Mouse (Mus musculus) lung, embryonic 16.5 days (tissue): ENCODE results near the gene Rassf2. TPM values are rescaled to one million over a fixed set of nuclear protein-coding genes. Genes with fewer than 3 reads are reported as not detected.

Experiments used
- ATAC-seq: fragments of 200-750 bp; cut with Nextera tagmentation; 2 replicates; pipeline ENCODE4 v1.8.0; 2017; ENCODE audit warnings: low read depth, mild to moderate bottlenecking, moderate library complexity
- H3K27ac ChIP-seq: fragments of 300-500 bp; sonication (generic); 2 replicates; pipeline ENCODE4 v1.5.1; 2014; ENCODE audit warnings: mild to moderate bottlenecking, control low read depth, low read length
- H3K27me3 ChIP-seq: fragments of 300-500 bp; sonication (generic); 2 replicates; pipeline ENCODE4 v1.6.1; 2014; ENCODE audit warnings: low read depth, low read length, mixed read lengths; ENCODE audit not compliant: control insufficient read depth, insufficient read depth
- H3K36me3 ChIP-seq: fragments of 300-500 bp; sonication (generic); 2 replicates; pipeline ENCODE4 v1.6.1; 2014; ENCODE audit warnings: low read length; ENCODE audit not compliant: control insufficient read depth, insufficient read depth
- H3K4me1 ChIP-seq: fragments of 300-500 bp; sonication (generic); replicated peaks from 2 replicates; pipeline ENCODE4 v1.6.1; 2014; ENCODE audit warnings: low read length, mixed read lengths; ENCODE audit not compliant: control insufficient read depth, insufficient read depth
- H3K4me2 ChIP-seq: fragments of 300-500 bp; sonication (generic); 2 replicates; pipeline ENCODE4 v1.6.1; 2014; ENCODE audit warnings: low read depth, low read length, control low read depth
- H3K4me3 ChIP-seq: fragments of 300-500 bp; sonication (generic); 2 replicates; pipeline ENCODE4 v1.5.1; 2014; ENCODE audit warnings: mild to moderate bottlenecking, low read length, control low read depth
- H3K9ac ChIP-seq: fragments of 300-500 bp; sonication (generic); 2 replicates; pipeline ENCODE4 v1.6.1; 2014; ENCODE audit warnings: low read length, control low read depth
- H3K9me3 ChIP-seq: fragments of 300-500 bp; sonication (generic); 2 replicates; pipeline ENCODE4 v1.6.1; 2016; ENCODE audit warnings: low read length; ENCODE audit not compliant: control insufficient read depth
- WGBS: fragments of 180-500 bp; shearing (Covaris S2); extraction: QIAGEN DNeasy Blood & Tissue Kit; methylation state at CpG from one replicate; pipeline ENCODE4 v1.1.7; 2014; 5-methylcytosine and 5-hydroxymethylcytosine counted together
- polyA plus RNA-seq: library from polyadenylated mRNA; unstranded; fragments of >200 nt; fragmentation: Nextera tagmentation; extraction: Ambion mirVana; gene quantifications from 2 replicates; pipeline ENCODE4 v1.2.1, GENCODE M21; 2015

The Rassf2 gene
- polyA plus RNA-seq, 1 experiment from 2014 or later, result 14.6 TPM

GRCm38 (mm10) chr2:132016034-132016433, 14.0 kb downstream of the Rassf2 start:
- H3K4me1 ChIP-seq, result 0 out of 2 replicates have a peak, but pooled peaks cover 2% of the 10 kb centered on the region

GRCm38 (mm10) chr2:132013152-132013551, 16.9 kb downstream of the Rassf2 start:
- Histone ChIP-seq H3K27ac (no peak overlapping the region), H3K9ac (no peak overlapping the region), H3K4me2 (no peak overlapping the region), H3K36me3 (no peaks in the 10 kb centered on the region), H3K9me3 (no peaks in the 10 kb centered on the region), H3K4me1 (0 out of 2 replicates have a peak, but pooled peaks cover 2% of the 10 kb centered on the region), H3K4me3 (no peak overlapping the region), H3K27me3 (no peaks in the 10 kb centered on the region)
- no peak for ATAC-seq
- 83% methylated on average over 4 of the region's 4 CpGs for WGBS

More at GRCm38 (mm10) chr2:132016034-132016433, 14.0 kb downstream of the Rassf2 start:
- Histone ChIP-seq H3K9me3 (no peaks in the 10 kb centered on the region), H3K9ac (no peak overlapping the region), H3K4me3 (no peak overlapping the region), H3K27me3 (no peaks in the 10 kb centered on the region), H3K27ac (no peak overlapping the region), H3K36me3 (no peaks in the 10 kb centered on the region), H3K4me2 (no peak overlapping the region)
- WGBS, result 87% methylated on average over 1 of the region's 1 CpGs
- ATAC-seq, result no peak

DNA sequence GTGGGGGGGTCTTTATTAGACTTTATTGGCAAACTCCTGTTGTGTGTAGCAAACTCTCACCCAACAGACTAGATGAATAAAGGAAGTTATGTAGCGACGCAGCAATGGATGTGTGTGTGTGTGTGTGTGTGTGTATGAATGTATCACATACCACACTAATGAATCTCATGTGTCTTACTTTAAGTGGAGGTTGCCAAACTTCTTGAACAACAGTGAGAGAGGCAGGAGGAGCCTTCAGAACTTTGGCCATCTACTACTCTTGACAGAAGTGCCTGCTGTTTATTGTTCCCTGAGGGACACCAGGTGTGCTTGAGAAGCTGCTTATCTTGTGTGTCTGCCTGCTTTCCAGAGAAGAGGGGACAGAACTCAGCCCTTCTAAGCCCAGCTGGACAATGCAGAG, 19.3 kb downstream of the Rassf2 start:
- H3K4me2 ChIP-seq, result no peak overlapping the region
- no peak overlapping the region for H3K9ac ChIP-seq
- peaks cover 13% of the 10 kb centered on the region for H3K4me1 ChIP-seq
- no peak overlapping the region for H3K27ac ChIP-seq
- H3K4me3 ChIP-seq, result no peak overlapping the region
- no peaks in the 10 kb centered on the region for H3K36me3 ChIP-seq
- ATAC-seq, result no peak
- H3K27me3 ChIP-seq, result no peaks in the 10 kb centered on the region
- 84% methylated on average over 2 of the region's 2 CpGs for WGBS
- H3K9me3 ChIP-seq, result no peaks in the 10 kb centered on the region

DNA sequence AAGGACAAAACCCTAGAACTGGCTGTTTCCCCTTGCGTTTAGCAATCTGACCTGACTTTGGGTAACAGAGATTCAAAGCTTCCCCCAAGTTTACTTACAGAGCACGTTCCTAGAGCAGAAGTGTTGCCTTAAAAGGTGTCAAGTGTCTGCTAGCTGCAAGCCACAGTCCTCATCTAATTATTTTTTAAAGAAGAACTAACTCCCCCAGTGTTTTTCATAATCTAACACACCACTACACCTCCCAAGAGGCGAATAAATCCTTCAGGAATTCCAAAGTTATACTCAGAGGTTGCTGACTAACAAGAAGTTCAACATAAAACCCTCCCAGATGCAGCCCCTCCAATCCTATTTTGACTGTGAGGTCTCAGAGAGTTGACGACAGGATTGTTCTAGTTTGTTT, 21.9 kb downstream of the Rassf2 start:
- ATAC-seq, result no peak
- H3K9ac ChIP-seq, result no peak overlapping the region
- H3K36me3 ChIP-seq, result no peaks in the 10 kb centered on the region
- 30% methylated on average over 4 of the region's 4 CpGs for WGBS
- H3K4me3 ChIP-seq, result no peak overlapping the region
- H3K4me2 ChIP-seq, result no peak overlapping the region
- H3K9me3 ChIP-seq, result no peaks in the 10 kb centered on the region
- peaks cover 26% of the 10 kb centered on the region for H3K4me1 ChIP-seq
- H3K27ac ChIP-seq, result no peak overlapping the region
- H3K27me3 ChIP-seq, result no peaks in the 10 kb centered on the region

- Histone ChIP-seq H3K9ac (no peak overlapping the region), H3K36me3 (no peaks in the 10 kb centered on the region), H3K27me3 (no peaks in the 10 kb centered on the region), H3K9me3 (no peaks in the 10 kb centered on the region), H3K4me3 (no peak overlapping the region), H3K4me1 (peaks cover 26% of the 10 kb centered on the region), H3K27ac (no peak overlapping the region), H3K4me2 (no peak overlapping the region)
- 35% methylated on average over 6 of the region's 6 CpGs for WGBS
- ATAC-seq, result 0 out of 2 replicates have a peak, but pooled peaks have one; percentile 1
Measured at GRCm38 (mm10) chr2:132007475-132007819, 22.6 kb downstream of the Rassf2 start.

DNA sequence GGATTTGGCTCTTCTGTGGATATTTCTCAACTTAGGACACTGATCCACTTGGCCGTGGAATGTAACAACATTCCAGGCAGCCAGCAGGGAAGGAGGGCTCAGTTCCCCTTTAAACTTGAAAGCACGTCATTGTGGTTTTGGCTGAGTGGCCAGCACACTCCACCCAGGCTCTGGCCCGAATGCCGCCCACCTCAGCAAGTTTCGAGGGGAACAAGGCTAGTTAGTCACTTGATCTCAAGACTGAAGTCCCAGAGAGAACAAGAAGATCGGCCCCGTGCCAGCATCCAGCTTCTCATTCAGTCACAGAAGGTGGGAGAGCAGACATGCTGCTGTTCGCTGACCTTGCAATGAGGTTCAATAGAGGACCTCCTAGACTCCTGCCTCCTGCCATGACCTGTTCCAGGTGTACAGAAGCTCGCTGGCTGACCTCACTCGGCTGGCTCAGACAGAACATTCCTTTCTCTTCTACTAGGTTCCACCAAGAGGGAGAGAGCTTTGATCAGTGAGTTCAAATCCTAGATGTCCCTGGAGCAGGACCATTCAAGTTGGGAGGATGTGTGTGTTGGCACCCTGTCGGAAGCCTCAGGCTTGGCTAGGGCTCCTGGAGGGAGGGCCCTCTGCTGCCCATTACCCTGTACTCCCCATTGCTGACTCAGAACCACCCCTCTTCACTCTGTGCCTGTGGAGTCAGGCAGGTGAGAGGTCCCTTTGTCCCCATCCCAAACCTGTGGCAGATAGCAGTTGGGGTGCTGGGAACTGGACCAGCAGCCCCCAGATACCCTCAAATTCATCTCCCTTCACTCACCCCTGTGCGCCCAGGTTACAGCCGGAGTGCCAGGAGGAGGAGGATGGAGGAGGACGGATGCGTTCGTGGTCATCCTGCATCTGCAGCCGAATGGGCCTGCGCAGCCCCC, 23.2 kb downstream of the Rassf2 start:
- H3K4me1 ChIP-seq, result peaks cover 29% of the 10 kb centered on the region
- H3K4me3 ChIP-seq, result no peak overlapping the region
- WGBS, result 61% methylated on average over 18 of the region's 18 CpGs
- H3K27ac ChIP-seq, result peak overlapping the region; percentile 92
- H3K4me2 ChIP-seq, result no peak overlapping the region
- H3K27me3 ChIP-seq, result no peaks in the 10 kb centered on the region
- no peaks in the 10 kb centered on the region for H3K36me3 ChIP-seq
- no peaks in the 10 kb centered on the region for H3K9me3 ChIP-seq
- peak; percentile 89 for ATAC-seq
- no peak overlapping the region for H3K9ac ChIP-seq

GRCm38 (mm10) chr2:132005445-132005844, 24.6 kb downstream of the Rassf2 start:
- H3K4me3 ChIP-seq, result no peak overlapping the region
- H3K9me3 ChIP-seq, result no peaks in the 10 kb centered on the region
- H3K4me2 ChIP-seq, result no peak overlapping the region
- no peak for ATAC-seq
- no peaks in the 10 kb centered on the region for H3K36me3 ChIP-seq
- H3K27me3 ChIP-seq, result no peaks in the 10 kb centered on the region
- no peak overlapping the region for H3K9ac ChIP-seq
- H3K4me1 ChIP-seq, result peaks cover 32% of the 10 kb centered on the region
- WGBS, result 65% methylated on average over 4 of the region's 4 CpGs
- H3K27ac ChIP-seq, result peak overlapping the region; percentile 92

- Histone ChIP-seq H3K27ac (peak overlapping the region; percentile 92), H3K9ac (no peak overlapping the region), H3K27me3 (no peaks in the 10 kb centered on the region), H3K36me3 (no peaks in the 10 kb centered on the region), H3K4me3 (no peak overlapping the region), H3K9me3 (no peaks in the 10 kb centered on the region), H3K4me1 (peaks cover 32% of the 10 kb centered on the region), H3K4me2 (no peak overlapping the region)
- 66% methylated on average over 9 of the region's 9 CpGs for WGBS
- ATAC-seq, result 0 out of 2 replicates have a peak, but pooled peaks have one; percentile 11
Measured at GRCm38 (mm10) chr2:132004495-132005136, 25.4 kb downstream of the Rassf2 start.

DNA sequence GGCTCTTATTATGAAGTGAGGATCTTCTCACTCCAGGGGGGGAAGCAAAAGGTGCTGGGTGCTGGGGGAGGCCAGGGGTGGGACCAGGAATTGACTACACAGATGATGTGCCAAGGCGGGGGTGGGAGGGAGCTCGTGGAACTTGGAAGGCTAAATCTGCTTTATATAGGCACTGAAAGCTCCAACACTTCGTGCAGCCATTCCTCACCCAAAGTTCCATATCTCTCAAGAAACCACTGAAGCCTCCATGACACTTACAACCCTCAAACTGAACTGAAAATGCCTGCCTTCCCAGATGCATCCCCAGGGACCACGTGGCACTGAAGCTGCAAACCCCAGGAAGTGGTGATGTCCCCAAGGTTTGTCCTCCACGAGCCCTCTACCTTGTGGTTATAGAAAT, 26.1 kb downstream of the Rassf2 start:
- Histone ChIP-seq H3K9me3 (no peaks in the 10 kb centered on the region), H3K4me1 (peaks cover 32% of the 10 kb centered on the region), H3K9ac (no peak overlapping the region), H3K27ac (peak overlapping the region; percentile 92; the same call in 1 of the 2 replicates), H3K27me3 (no peaks in the 10 kb centered on the region), H3K4me3 (no peak overlapping the region), H3K36me3 (no peaks in the 10 kb centered on the region), H3K4me2 (no peak overlapping the region)
- WGBS, result 68% methylated on average over 5 of the region's 5 CpGs
- no peak for ATAC-seq
